Mouse (Mus musculus): ENCODE data around the gene Sptbn4. TPM values are rescaled to one million over a fixed set of nuclear protein-coding genes. Genes with fewer than 3 reads are reported as not detected.

Sptbn4 gene
- total and polyA plus RNA-seq, 2 experiments from 2014 or later, result 3.8 to 22.3 TPM

GRCm38 (mm10) chr7:27417151-27417550 is 30.3 kb downstream of the Sptbn4 start:
- ATAC-seq, result peak; percentile 89
- DNase-seq, result no peak
- no peaks in the 10 kb centered on the region for H3K27me3 ChIP-seq (ENCODE audit: insufficient read depth, low read length)
- peaks cover 7% of the 10 kb centered on the region; the same call in 1 of the 2 replicates for H3K36me3 ChIP-seq (ENCODE audit: insufficient read depth)
- no peak overlapping the region for H3K9ac ChIP-seq
- 70% methylated on average over 2 of the region's 2 CpGs for WGBS
- no peak overlapping the region for H3K4me2 ChIP-seq (ENCODE audit: low read depth)
- H3K4me3 ChIP-seq (ENCODE audit: low read depth, low read length), result no peak overlapping the region
- H3K27ac ChIP-seq (ENCODE audit: low read depth, low read length), result no peak overlapping the region
- H3K9me3 ChIP-seq (ENCODE audit: low read length), result no peaks in the 10 kb centered on the region
- no peak for TF ChIP-seq CTCF (IDR thresholded peaks at IDR 0.05; ENCODE audit: low read depth)
- no peaks in the 10 kb centered on the region for H3K4me1 ChIP-seq (ENCODE audit: insufficient read depth)

GRCm38 (mm10) chr7:27408379-27409176 is 38.9 kb downstream of the Sptbn4 start:
- H3K4me3 ChIP-seq (ENCODE audit: low read depth, low read length), result peak overlapping the region; percentile 35
- TF ChIP-seq CTCF (IDR thresholded peaks at IDR 0.05; ENCODE audit: low read depth), result peak; percentile 78
- H3K36me3 ChIP-seq (ENCODE audit: insufficient read depth), result peaks cover 20% of the 10 kb centered on the region
- H3K4me1 ChIP-seq (ENCODE audit: insufficient read depth), result no peaks in the 10 kb centered on the region
- H3K27me3 ChIP-seq (ENCODE audit: insufficient read depth, low read length), result peaks cover 60% of the 10 kb centered on the region
- no peaks in the 10 kb centered on the region for H3K9me3 ChIP-seq (ENCODE audit: low read length)
- H3K9ac ChIP-seq, result peak overlapping the region; percentile 14; the same call in 1 of the 2 replicates
- H3K27ac ChIP-seq (ENCODE audit: low read depth, low read length), result no peak overlapping the region
- WGBS, result 6% methylated on average over 71 of the region's 96 CpGs
- peak overlapping the region; percentile 62 for H3K4me2 ChIP-seq (ENCODE audit: low read depth)
- DNase-seq (peak; percentile 77), ATAC-seq (peak; percentile 75)

GRCm38 (mm10) chr7:27407816-27408215 is 39.7 kb downstream of the Sptbn4 start:
- ATAC-seq (no peak), DNase-seq (no peak)
- H3K36me3 ChIP-seq (ENCODE audit: insufficient read depth), result peaks cover 20% of the 10 kb centered on the region
- H3K9ac ChIP-seq, result no peak overlapping the region
- no peak overlapping the region for H3K4me2 ChIP-seq (ENCODE audit: low read depth)
- no peak overlapping the region for H3K4me3 ChIP-seq (ENCODE audit: low read depth, low read length)
- no peaks in the 10 kb centered on the region for H3K9me3 ChIP-seq (ENCODE audit: low read length)
- 72% methylated on average over 8 of the region's 8 CpGs for WGBS
- TF ChIP-seq CTCF (IDR thresholded peaks at IDR 0.05; ENCODE audit: low read depth), result no peak
- H3K27me3 ChIP-seq (ENCODE audit: insufficient read depth, low read length), result peaks cover 68% of the 10 kb centered on the region
- H3K27ac ChIP-seq (ENCODE audit: low read depth, low read length), result no peak overlapping the region
- H3K4me1 ChIP-seq (ENCODE audit: insufficient read depth), result no peaks in the 10 kb centered on the region

- Histone ChIP-seq H3K4me2 (ENCODE audit: low read depth) (no peak overlapping the region), H3K9me3 (ENCODE audit: low read length) (no peaks in the 10 kb centered on the region), H3K36me3 (ENCODE audit: insufficient read depth) (peaks cover 20% of the 10 kb centered on the region), H3K9ac (no peak overlapping the region), H3K27ac (ENCODE audit: low read depth, low read length) (no peak overlapping the region), H3K4me3 (ENCODE audit: low read depth, low read length) (no peak overlapping the region), H3K4me1 (ENCODE audit: insufficient read depth) (no peaks in the 10 kb centered on the region), H3K27me3 (ENCODE audit: insufficient read depth, low read length) (peaks cover 70% of the 10 kb centered on the region)
- DNase-seq, result no peak
- TF ChIP-seq CTCF (IDR thresholded peaks at IDR 0.05; ENCODE audit: low read depth), result peak; percentile 46; the same call in 1 of the 2 replicates
- WGBS, result 84% methylated on average over 7 of the region's 7 CpGs
- no peak for ATAC-seq
Observed at GRCm38 (mm10) chr7:27406481-27406880, 41.0 kb downstream of the Sptbn4 start.

GRCm38 (mm10) chr7:27404203-27404942 is 43.1 kb downstream of the Sptbn4 start:
- 0 out of 2 replicates have a peak, but pooled peaks have one; percentile 12 for ATAC-seq
- Histone ChIP-seq H3K9ac (no peak overlapping the region), H3K27me3 (ENCODE audit: insufficient read depth, low read length) (peaks cover 64% of the 10 kb centered on the region), H3K36me3 (ENCODE audit: insufficient read depth) (peaks cover 23% of the 10 kb centered on the region), H3K4me2 (ENCODE audit: low read depth) (no peak overlapping the region), H3K4me1 (ENCODE audit: insufficient read depth) (no peaks in the 10 kb centered on the region), H3K27ac (ENCODE audit: low read depth, low read length) (no peak overlapping the region), H3K9me3 (ENCODE audit: low read length) (no peaks in the 10 kb centered on the region), H3K4me3 (ENCODE audit: low read depth, low read length) (0 out of 2 replicates have a peak overlapping the region, but pooled peaks have one; percentile 3)
- 12% methylated on average over 78 of the region's 81 CpGs for WGBS
- no peak for DNase-seq
- 0 out of 2 replicates have a peak, but pooled peaks have one; percentile 5 for TF ChIP-seq CTCF (IDR thresholded peaks at IDR 0.05; ENCODE audit: low read depth)

GRCm38 (mm10) chr7:27402675-27403074 is 44.8 kb downstream of the Sptbn4 start:
- Histone ChIP-seq H3K27me3 (ENCODE audit: insufficient read depth, low read length) (peaks cover 52% of the 10 kb centered on the region), H3K4me3 (ENCODE audit: low read depth, low read length) (no peak overlapping the region), H3K9me3 (ENCODE audit: low read length) (no peaks in the 10 kb centered on the region), H3K4me2 (ENCODE audit: low read depth) (no peak overlapping the region), H3K4me1 (ENCODE audit: insufficient read depth) (no peaks in the 10 kb centered on the region), H3K27ac (ENCODE audit: low read depth, low read length) (no peak overlapping the region), H3K36me3 (ENCODE audit: insufficient read depth) (peaks cover 20% of the 10 kb centered on the region), H3K9ac (no peak overlapping the region)
- WGBS, result 9% methylated on average over 16 of the region's 16 CpGs
- ATAC-seq, result peak; percentile 62
- TF ChIP-seq CTCF (IDR thresholded peaks at IDR 0.05; ENCODE audit: low read depth), result peak; percentile 77
- peak; percentile 75 for DNase-seq
